Mouse (Mus musculus): ENCODE data around the gene Sdf2.
"Not testable (repeated sequence)": the region's sequence is repeated elsewhere in the genome, so short reads cannot be mapped to it uniquely, and the experiment has no call there.

Sdf2 gene

GRCm38 (mm10) chr11:78262550-78262949 is 17.0 kb downstream of the Sdf2 start:
- DNase-seq = peak; percentile 40

GRCm38 (mm10) chr11:78265571-78265970 is 20.0 kb downstream of the Sdf2 start:
- DNase-seq = no peak

- DNase-seq = peak; percentile 85
Observed at GRCm38 (mm10) chr11:78271986-78272385, 26.4 kb downstream of the Sdf2 start.

- DNase-seq = no peak
Observed at GRCm38 (mm10) chr11:78275596-78275995, 30.1 kb downstream of the Sdf2 start.

- DNase-seq = not testable (repeated sequence)
Observed at GRCm38 (mm10) chr11:78276169-78276568, 30.6 kb downstream of the Sdf2 start.

GRCm38 (mm10) chr11:78278853-78279252 is 33.3 kb downstream of the Sdf2 start:
- no peak for DNase-seq

- DNase-seq = peak; percentile 73
Observed at GRCm38 (mm10) chr11:78279586-78279985, 34.0 kb downstream of the Sdf2 start.

GRCm38 (mm10) chr11:78289146-78289763 is 43.7 kb downstream of the Sdf2 start:
- DNase-seq = no peak

- DNase-seq = no peak
Observed at GRCm38 (mm10) chr11:78290654-78291053, 45.1 kb downstream of the Sdf2 start, which contains the start of gene BC030499. Gene BC030499 (plus strand): TSS chr11:78290841.

- no peak for DNase-seq
Observed at GRCm38 (mm10) chr11:78294585-78294984, 49.0 kb downstream of the Sdf2 start.

- no peak for DNase-seq
Observed at GRCm38 (mm10) chr11:78300917-78301316, 55.4 kb downstream of the Sdf2 start.

- peak; percentile 95 for DNase-seq
Observed at GRCm38 (mm10) chr11:78301357-78302084, 56.0 kb downstream of the Sdf2 start, which contains the start of gene Spag5. Gene Spag5 (plus strand): TSS chr11:78301529.

Measured in layer of hippocampus, adult 9-11 months (tissue).